Mouse (Mus musculus) retina, embryonic 14.5 days (tissue): ENCODE measurements around the gene Bag2.

Experiments used
- DNase-seq: peaks from one replicate; pipeline ENCODE4 v3.0.0-alpha.2; 2015; ENCODE audit warnings: low spot score

Bag2 gene

GRCm38 (mm10) chr1:33757491-33758041 lies at the start of gene Bag2:
Gene Bag2, minus strand, starts transcription at chr1:33757795.
- peak; percentile 67 for DNase-seq

GRCm38 (mm10) chr1:33803323-33803722 lies 45.7 kb upstream of the Bag2 start:
- no peak for DNase-seq

GRCm38 (mm10) chr1:33799620-33800019 lies 42.0 kb upstream of the Bag2 start:
- DNase-seq = no peak

- no peak for DNase-seq
Measured at GRCm38 (mm10) chr1:33788493-33788892, 30.9 kb upstream of the Bag2 start.

GRCm38 (mm10) chr1:33788072-33788471 lies 30.5 kb upstream of the Bag2 start:
- no peak for DNase-seq

- no peak for DNase-seq
Measured at GRCm38 (mm10) chr1:33784561-33784960, 27.0 kb upstream of the Bag2 start.

- DNase-seq = no peak
Measured at GRCm38 (mm10) chr1:33776175-33776611, 18.6 kb upstream of the Bag2 start.

GRCm38 (mm10) chr1:33772106-33772505 lies 14.5 kb upstream of the Bag2 start:
- DNase-seq = no peak

GRCm38 (mm10) chr1:33771621-33772020 lies 14.0 kb upstream of the Bag2 start:
- no peak for DNase-seq

GRCm38 (mm10) chr1:33768827-33769226 lies 11.2 kb upstream of the Bag2 start:
- no peak for DNase-seq

- DNase-seq = no peak
Measured at GRCm38 (mm10) chr1:33768091-33768787, 10.6 kb upstream of the Bag2 start.

GRCm38 (mm10) chr1:33766520-33767508 lies 9.2 kb upstream of the Bag2 start:
- peak; percentile 13 for DNase-seq

- DNase-seq = no peak
Measured at GRCm38 (mm10) chr1:33765468-33766080, 8.0 kb upstream of the Bag2 start.

- DNase-seq = no peak
Measured at GRCm38 (mm10) chr1:33763826-33764225, 6.2 kb upstream of the Bag2 start.

GRCm38 (mm10) chr1:33758488-33758887 lies 893 bp upstream of the Bag2 start:
- DNase-seq = peak; percentile 12

- DNase-seq = peak; percentile 48
Measured at GRCm38 (mm10) chr1:33757033-33757413, 572 bp downstream of the Bag2 start.

- peak; percentile 11 for DNase-seq
Measured at GRCm38 (mm10) chr1:33756258-33757032, 1.1 kb downstream of the Bag2 start.

- DNase-seq = no peak
Measured at GRCm38 (mm10) chr1:33755799-33756198, 1.8 kb downstream of the Bag2 start.

- DNase-seq = no peak
Measured at GRCm38 (mm10) chr1:33754965-33755735, 2.4 kb downstream of the Bag2 start.

- DNase-seq = no peak
Measured at GRCm38 (mm10) chr1:33754089-33754488, 3.5 kb downstream of the Bag2 start.

- DNase-seq = no peak
Measured at GRCm38 (mm10) chr1:33751283-33751682, 6.3 kb downstream of the Bag2 start.
